Mouse (Mus musculus): ENCODE results near the gene Tll1. TPM values are rescaled to one million over a fixed set of nuclear protein-coding genes. Genes with fewer than 3 reads are reported as not detected.

Tll1 gene
- polyA plus RNA-seq, 1 experiment from 2014 or later, result 2.1 TPM

- Histone ChIP-seq H3K36me3 (ENCODE audit: control insufficient read depth, insufficient read depth, low read length) (no peaks in the 10 kb centered on the region), H3K27ac (replicated peaks; ENCODE audit: low read depth, low read length) (peak overlapping the region; percentile 52), H3K9ac (ENCODE audit: low read depth, low read length) (peak overlapping the region; percentile 71), H3K27me3 (replicated peaks; ENCODE audit: control insufficient read depth, insufficient read depth, low read length) (peaks cover 6% of the 10 kb centered on the region; the same call in 1 of the 2 replicates), H3K4me3 (ENCODE audit: low read depth, low read length) (peak overlapping the region; percentile 72), H3K4me1 (ENCODE audit: control insufficient read depth, insufficient read depth, low read length) (peaks cover 16% of the 10 kb centered on the region; the same call in 1 of the 2 replicates), H3K9me3 (ENCODE audit: control insufficient read depth, low read length) (no peaks in the 10 kb centered on the region), H3K4me2 (ENCODE audit: low read depth, low read length) (peak overlapping the region; percentile 98)
- peak; percentile 53 for ATAC-seq (ENCODE audit: low read depth)
- peak; percentile 26 for DNase-seq (ENCODE audit: low spot score)
- WGBS, result under 1% methylated on average over 49 of the region's 61 CpGs
Observed at GRCm38 (mm10) chr8:64205321-64206023, 599 bp downstream of the Tll1 start.

- 1% methylated on average over 19 of the region's 19 CpGs for WGBS
- Histone ChIP-seq H3K9ac (ENCODE audit: low read depth, low read length) (peak overlapping the region; percentile 71), H3K4me1 (ENCODE audit: control insufficient read depth, insufficient read depth, low read length) (peaks cover 16% of the 10 kb centered on the region; the same call in 1 of the 2 replicates), H3K36me3 (ENCODE audit: control insufficient read depth, insufficient read depth, low read length) (no peaks in the 10 kb centered on the region), H3K9me3 (ENCODE audit: control insufficient read depth, low read length) (no peaks in the 10 kb centered on the region), H3K4me2 (ENCODE audit: low read depth, low read length) (peak overlapping the region; percentile 98), H3K4me3 (ENCODE audit: low read depth, low read length) (peak overlapping the region; percentile 72), H3K27me3 (replicated peaks; ENCODE audit: control insufficient read depth, insufficient read depth, low read length) (peaks cover 6% of the 10 kb centered on the region; the same call in 1 of the 2 replicates), H3K27ac (replicated peaks; ENCODE audit: low read depth, low read length) (peak overlapping the region; percentile 28; the same call in 1 of the 2 replicates)
- ATAC-seq (ENCODE audit: low read depth), result no peak
- DNase-seq (ENCODE audit: low spot score), result peak; percentile 35
Observed at GRCm38 (mm10) chr8:64204801-64205311, 1.2 kb downstream of the Tll1 start.

- DNase-seq (ENCODE audit: low spot score) (peak; percentile 70), ATAC-seq (ENCODE audit: low read depth) (peak; percentile 81; the same call in 1 of the 2 replicates)
- Histone ChIP-seq H3K4me3 (ENCODE audit: low read depth, low read length) (peak overlapping the region; percentile 72), H3K9me3 (ENCODE audit: control insufficient read depth, low read length) (no peaks in the 10 kb centered on the region), H3K9ac (ENCODE audit: low read depth, low read length) (peak overlapping the region; percentile 71; the same call in 1 of the 2 replicates), H3K4me1 (ENCODE audit: control insufficient read depth, insufficient read depth, low read length) (peaks cover 16% of the 10 kb centered on the region; the same call in 1 of the 2 replicates), H3K27me3 (replicated peaks; ENCODE audit: control insufficient read depth, insufficient read depth, low read length) (peaks cover 6% of the 10 kb centered on the region; the same call in 1 of the 2 replicates), H3K27ac (replicated peaks; ENCODE audit: low read depth, low read length) (no peak overlapping the region), H3K36me3 (ENCODE audit: control insufficient read depth, insufficient read depth, low read length) (no peaks in the 10 kb centered on the region), H3K4me2 (ENCODE audit: low read depth, low read length) (peak overlapping the region; percentile 98)
- whole genome bisulfite sequencing, result 2% methylated on average over 19 of the region's 19 CpGs
Observed at GRCm38 (mm10) chr8:64204167-64204566, 1.9 kb downstream of the Tll1 start.

GRCm38 (mm10) chr8:64198326-64198725, 7.7 kb downstream of the Tll1 start:
- Histone ChIP-seq H3K4me2 (ENCODE audit: low read depth, low read length) (no peak overlapping the region), H3K36me3 (ENCODE audit: control insufficient read depth, insufficient read depth, low read length) (no peaks in the 10 kb centered on the region), H3K27me3 (replicated peaks; ENCODE audit: control insufficient read depth, insufficient read depth, low read length) (no peaks in the 10 kb centered on the region), H3K27ac (replicated peaks; ENCODE audit: low read depth, low read length) (no peak overlapping the region), H3K9ac (ENCODE audit: low read depth, low read length) (no peak overlapping the region), H3K4me3 (ENCODE audit: low read depth, low read length) (no peak overlapping the region), H3K4me1 (ENCODE audit: control insufficient read depth, insufficient read depth, low read length) (no peaks in the 10 kb centered on the region), H3K9me3 (ENCODE audit: control insufficient read depth, low read length) (no peaks in the 10 kb centered on the region)
- WGBS, result 73% methylated on average over 2 of the region's 2 CpGs
- ATAC-seq (ENCODE audit: low read depth) (no peak), DNase-seq (ENCODE audit: low spot score) (no peak)

GRCm38 (mm10) chr8:64193421-64193820, 12.7 kb downstream of the Tll1 start:
- no peak for DNase-seq (ENCODE audit: low spot score)
- WGBS, result 69% methylated on average over 2 of the region's 2 CpGs
- no peaks in the 10 kb centered on the region for H3K9me3 ChIP-seq (ENCODE audit: control insufficient read depth, low read length)
- no peak overlapping the region for H3K9ac ChIP-seq (ENCODE audit: low read depth, low read length)
- no peak overlapping the region for H3K4me3 ChIP-seq (ENCODE audit: low read depth, low read length)
- ATAC-seq (ENCODE audit: low read depth), result no peak
- H3K4me2 ChIP-seq (ENCODE audit: low read depth, low read length), result no peak overlapping the region
- no peaks in the 10 kb centered on the region for H3K36me3 ChIP-seq (ENCODE audit: control insufficient read depth, insufficient read depth, low read length)
- H3K4me1 ChIP-seq (ENCODE audit: control insufficient read depth, insufficient read depth, low read length), result no peaks in the 10 kb centered on the region
- H3K27me3 ChIP-seq (replicated peaks; ENCODE audit: control insufficient read depth, insufficient read depth, low read length), result no peaks in the 10 kb centered on the region
- H3K27ac ChIP-seq (replicated peaks; ENCODE audit: low read depth, low read length), result no peak overlapping the region

GRCm38 (mm10) chr8:64187881-64188280, 18.2 kb downstream of the Tll1 start:
- WGBS, result 70% methylated on average over 2 of the region's 2 CpGs
- no peak for DNase-seq (ENCODE audit: low spot score)
- H3K27me3 ChIP-seq (replicated peaks; ENCODE audit: control insufficient read depth, insufficient read depth, low read length), result no peaks in the 10 kb centered on the region

GRCm38 (mm10) chr8:64176931-64177330, 29.1 kb downstream of the Tll1 start:
- Histone ChIP-seq H3K9ac (ENCODE audit: low read depth, low read length) (no peak overlapping the region), H3K9me3 (ENCODE audit: control insufficient read depth, low read length) (no peaks in the 10 kb centered on the region), H3K4me3 (ENCODE audit: low read depth, low read length) (no peak overlapping the region), H3K27ac (replicated peaks; ENCODE audit: low read depth, low read length) (no peak overlapping the region), H3K36me3 (ENCODE audit: control insufficient read depth, insufficient read depth, low read length) (no peaks in the 10 kb centered on the region), H3K27me3 (replicated peaks; ENCODE audit: control insufficient read depth, insufficient read depth, low read length) (no peaks in the 10 kb centered on the region), H3K4me2 (ENCODE audit: low read depth, low read length) (no peak overlapping the region), H3K4me1 (ENCODE audit: control insufficient read depth, insufficient read depth, low read length) (no peaks in the 10 kb centered on the region)
- DNase-seq (ENCODE audit: low spot score) (no peak), ATAC-seq (ENCODE audit: low read depth) (no peak)
- 85% methylated on average over 2 of the region's 2 CpGs for WGBS

More at GRCm38 (mm10) chr8:64187881-64188280, 18.2 kb downstream of the Tll1 start:
- no peak for ATAC-seq (ENCODE audit: low read depth)
- Histone ChIP-seq H3K9ac (ENCODE audit: low read depth, low read length) (no peak overlapping the region), H3K36me3 (ENCODE audit: control insufficient read depth, insufficient read depth, low read length) (no peaks in the 10 kb centered on the region), H3K4me3 (ENCODE audit: low read depth, low read length) (no peak overlapping the region), H3K4me2 (ENCODE audit: low read depth, low read length) (no peak overlapping the region), H3K27ac (replicated peaks; ENCODE audit: low read depth, low read length) (no peak overlapping the region), H3K4me1 (ENCODE audit: control insufficient read depth, insufficient read depth, low read length) (no peaks in the 10 kb centered on the region), H3K9me3 (ENCODE audit: control insufficient read depth, low read length) (no peaks in the 10 kb centered on the region)

- 72% methylated on average over 3 of the region's 3 CpGs for WGBS
Observed at GRCm38 (mm10) chr8:64174916-64175315, 31.2 kb downstream of the Tll1 start.

More at GRCm38 (mm10) chr8:64174916-64175315, 31.2 kb downstream of the Tll1 start:
- Histone ChIP-seq H3K36me3 (ENCODE audit: control insufficient read depth, insufficient read depth, low read length) (no peaks in the 10 kb centered on the region), H3K27ac (replicated peaks; ENCODE audit: low read depth, low read length) (no peak overlapping the region), H3K4me2 (ENCODE audit: low read depth, low read length) (no peak overlapping the region), H3K9ac (ENCODE audit: low read depth, low read length) (no peak overlapping the region), H3K4me3 (ENCODE audit: low read depth, low read length) (no peak overlapping the region), H3K9me3 (ENCODE audit: control insufficient read depth, low read length) (no peaks in the 10 kb centered on the region), H3K4me1 (ENCODE audit: control insufficient read depth, insufficient read depth, low read length) (no peaks in the 10 kb centered on the region), H3K27me3 (replicated peaks; ENCODE audit: control insufficient read depth, insufficient read depth, low read length) (no peaks in the 10 kb centered on the region)
- no peak for ATAC-seq (ENCODE audit: low read depth)
- no peak for DNase-seq (ENCODE audit: low spot score)

Data from embryonic facial prominence, embryonic 14.5 days (tissue).